Mouse (Mus musculus) lung, postnatal 0 days (tissue): ENCODE data around the gene Il23a. TPM values are rescaled to one million over a fixed set of nuclear protein-coding genes. Genes with fewer than 3 reads are reported as not detected.

ENCODE experiments used
- ATAC-seq: fragments of 200-750 bp; cut with Nextera tagmentation; 2 replicates; pipeline ENCODE4 v1.8.0; 2017; ENCODE audit warnings: moderate library complexity
- DNase-seq: peaks from one replicate; pipeline ENCODE4 v3.0.0-alpha.2; 2016; ENCODE audit warnings: low spot score
- H3K27ac ChIP-seq: fragments of 300-500 bp; sonication (generic); 2 replicates; pipeline ENCODE4 v1.5.1; 2014; ENCODE audit warnings: antibody characterized with exemption, mild to moderate bottlenecking, low read length, mixed read lengths
- H3K27me3 ChIP-seq: fragments of 300-500 bp; sonication (generic); replicated peaks from 2 replicates; pipeline ENCODE4 v1.6.1; 2014; ENCODE audit warnings: low read length, mixed read lengths; ENCODE audit not compliant: insufficient read depth
- H3K36me3 ChIP-seq: fragments of 300-500 bp; sonication (generic); 2 replicates; pipeline ENCODE4 v1.6.1; 2014; ENCODE audit warnings: low read length, mixed read lengths; ENCODE audit not compliant: insufficient read depth
- H3K4me1 ChIP-seq: fragments of 300-500 bp; sonication (generic); 2 replicates; pipeline ENCODE4 v1.6.1; 2014; ENCODE audit warnings: antibody characterized with exemption, low read depth, low read length, mixed read lengths; ENCODE audit not compliant: insufficient read depth
- H3K4me2 ChIP-seq: fragments of 300-500 bp; sonication (generic); replicated peaks from 2 replicates; pipeline ENCODE4 v1.6.1; 2014; ENCODE audit warnings: low read depth, mild to moderate bottlenecking, low read length, moderate library complexity, mixed read lengths
- H3K4me3 ChIP-seq: fragments of 300-500 bp; sonication (generic); 2 replicates; pipeline ENCODE4 v1.5.1; 2014; ENCODE audit warnings: low read depth, low read length
- H3K9ac ChIP-seq: fragments of 300-500 bp; sonication (generic); replicated peaks from 2 replicates; pipeline ENCODE4 v1.6.1; 2014; ENCODE audit warnings: low read depth, mild to moderate bottlenecking
- H3K9me3 ChIP-seq: fragments of 300-500 bp; sonication (generic); 2 replicates; pipeline ENCODE4 v1.6.1; 2016; ENCODE audit warnings: low read length, mixed read lengths
- CTCF ChIP-seq: IDR thresholded peaks from 2 replicates; pipeline ENCODE4 v1.5.1; 2016; ENCODE audit warnings: antibody characterized with exemption, mild to moderate bottlenecking
- EP300 ChIP-seq: IDR thresholded peaks from 2 replicates; pipeline ENCODE4 v1.6.1; 2016; ENCODE audit warnings: antibody characterized with exemption, mild to moderate bottlenecking, control low read depth
- WGBS: fragments of 180-500 bp; shearing (Covaris S2); extraction: QIAGEN DNeasy Blood & Tissue Kit; methylation state at CpG from one replicate; pipeline ENCODE4 v1.1.7; 2014; 5-methylcytosine and 5-hydroxymethylcytosine counted together
- polyA plus RNA-seq: library from polyadenylated mRNA; unstranded; fragments of >200 nt; fragmentation: Nextera tagmentation; extraction: Ambion mirVana; gene quantifications from 2 replicates; pipeline ENCODE4 v1.2.1, GENCODE M21; 2015

Il23a gene
- polyA plus RNA-seq, 1 experiment from 2014 or later: 0.30 TPM

- H3K9me3 ChIP-seq: no peaks in the 10 kb centered on the region
- DNase-seq (peak; percentile 72), ATAC-seq (no peak)
- 0 out of 2 replicates have a peak overlapping the region, but pooled peaks have one; percentile 10 for H3K27ac ChIP-seq
- H3K4me2 ChIP-seq: peak overlapping the region; percentile 58
- 58% methylated on average over 2 of the region's 2 CpGs for WGBS
- H3K36me3 ChIP-seq: peaks cover 5% of the 10 kb centered on the region; the same call in 1 of the 2 replicates
- H3K4me1 ChIP-seq: no peaks in the 10 kb centered on the region; the same call in 1 of the 2 replicates
- no peak overlapping the region for H3K9ac ChIP-seq
- TF ChIP-seq CTCF (peak; percentile 64), EP300 (no peak)
- no peaks in the 10 kb centered on the region for H3K27me3 ChIP-seq
- no peak overlapping the region for H3K4me3 ChIP-seq
These were observed 26.7 kb downstream of the Il23a start for GRCm38 (mm10) chr10:128271883-128272282.

- ATAC-seq (no peak), DNase-seq (no peak)
- Histone ChIP-seq H3K4me1 (no peaks in the 10 kb centered on the region; the same call in 1 of the 2 replicates), H3K27ac (peak overlapping the region; percentile 86), H3K27me3 (no peaks in the 10 kb centered on the region), H3K4me2 (peak overlapping the region; percentile 58), H3K9me3 (no peaks in the 10 kb centered on the region), H3K4me3 (peak overlapping the region; percentile 65), H3K36me3 (no peaks in the 10 kb centered on the region), H3K9ac (peak overlapping the region; percentile 66)
- TF ChIP-seq EP300: no peak
- TF ChIP-seq CTCF: peak; percentile 36
- 35% methylated on average over 7 of the region's 7 CpGs for whole genome bisulfite sequencing
These were observed 27.7 kb downstream of the Il23a start for GRCm38 (mm10) chr10:128270866-128271265.

GRCm38 (mm10) chr10:128270287-128270841 lies 28.2 kb downstream of the Il23a start, which contains the start of gene Stat2:
TSS of gene Stat2 (plus strand) at chr10:128270559.
- Histone ChIP-seq H3K9ac (peak within 1 kb of the TSS; percentile 66), H3K4me1 (no peaks in the 10 kb centered on the region; the same call in 1 of the 2 replicates), H3K9me3 (no peaks in the 10 kb centered on the region), H3K4me3 (peak within 1 kb of the TSS; percentile 65), H3K27ac (peak within 1 kb of the TSS; percentile 86), H3K27me3 (no peaks in the 10 kb centered on the region), H3K36me3 (no peaks in the 10 kb centered on the region), H3K4me2 (peak within 1 kb of the TSS; percentile 58)
- TF ChIP-seq EP300 (0 out of 2 replicates have a peak, but pooled peaks have one; percentile 30), CTCF (no peak)
- DNase-seq (peak; percentile 99), ATAC-seq (peak; percentile 100)
- under 1% methylated on average over 43 of the region's 43 CpGs for WGBS

GRCm38 (mm10) chr10:128269206-128269910 lies 29.2 kb downstream of the Il23a start:
- peak overlapping the region; percentile 68; the same call in 1 of the 2 replicates for H3K27ac ChIP-seq
- DNase-seq: no peak
- no peaks in the 10 kb centered on the region; the same call in 1 of the 2 replicates for H3K4me1 ChIP-seq
- peak overlapping the region; percentile 51; the same call in 1 of the 2 replicates for H3K4me2 ChIP-seq
- no peak for TF ChIP-seq CTCF
- no peak for TF ChIP-seq EP300
- no peak for ATAC-seq
- WGBS: 91% methylated on average over 16 of the region's 16 CpGs
- no peaks in the 10 kb centered on the region for H3K27me3 ChIP-seq
- H3K4me3 ChIP-seq: no peak overlapping the region
- H3K9me3 ChIP-seq: no peaks in the 10 kb centered on the region
- no peak overlapping the region; the same call in 1 of the 2 replicates for H3K9ac ChIP-seq
- H3K36me3 ChIP-seq: no peaks in the 10 kb centered on the region

- no peak for DNase-seq
- whole genome bisulfite sequencing: 67% methylated on average over 6 of the region's 6 CpGs
- TF ChIP-seq EP300 (no peak), CTCF (no peak)
These were observed 30.2 kb downstream of the Il23a start, which contains the start of gene Apof for GRCm38 (mm10) chr10:128268371-128268770. TSS of gene Apof (plus strand) at chr10:128268671.

More at GRCm38 (mm10) chr10:128268371-128268770, 30.2 kb downstream of the Il23a start, which contains the start of gene Apof:
- Histone ChIP-seq H3K9ac (no peak within 1 kb of the TSS), H3K27ac (no peak within 1 kb of the TSS), H3K9me3 (no peaks in the 10 kb centered on the region), H3K4me1 (no peaks in the 10 kb centered on the region; the same call in 1 of the 2 replicates), H3K36me3 (no peaks in the 10 kb centered on the region), H3K27me3 (no peaks in the 10 kb centered on the region), H3K4me3 (no peak within 1 kb of the TSS), H3K4me2 (no peak within 1 kb of the TSS)
- ATAC-seq: no peak
